Mouse (Mus musculus): ENCODE measurements around the gene Tdg.

Tdg gene

GRCm38 (mm10) chr10:82662267-82662990 is 32.8 kb downstream of the Tdg start:
- DNase-seq (ENCODE audit: low read depth, low spot score), result peak; percentile 56

GRCm38 (mm10) chr10:82663289-82663688 is 33.7 kb downstream of the Tdg start:
- no peak for DNase-seq (ENCODE audit: low read depth, low spot score)

GRCm38 (mm10) chr10:82665951-82666350 is 36.3 kb downstream of the Tdg start:
- DNase-seq (ENCODE audit: low read depth, low spot score), result no peak

GRCm38 (mm10) chr10:82666436-82667234 is 37.0 kb downstream of the Tdg start:
- DNase-seq (ENCODE audit: low read depth, low spot score), result peak; percentile 89

GRCm38 (mm10) chr10:82670205-82670604 is 40.6 kb downstream of the Tdg start:
- no peak for DNase-seq (ENCODE audit: low read depth, low spot score)

- DNase-seq (ENCODE audit: low read depth, low spot score), result no peak
These were observed 47.3 kb downstream of the Tdg start for GRCm38 (mm10) chr10:82676949-82677348.

GRCm38 (mm10) chr10:82680769-82681168 is 51.1 kb downstream of the Tdg start:
- no peak for DNase-seq (ENCODE audit: low read depth, low spot score)

- no peak for DNase-seq (ENCODE audit: low read depth, low spot score)
These were observed 52.0 kb downstream of the Tdg start for GRCm38 (mm10) chr10:82681639-82682038.

GRCm38 (mm10) chr10:82685440-82685839 is 55.8 kb downstream of the Tdg start:
- DNase-seq (ENCODE audit: low read depth, low spot score), result no peak

GRCm38 (mm10) chr10:82689681-82690211 is 60.1 kb downstream of the Tdg start:
- DNase-seq (ENCODE audit: low read depth, low spot score), result no peak

- no peak for DNase-seq (ENCODE audit: low read depth, low spot score)
These were observed 60.9 kb downstream of the Tdg start, which contains the start of gene Glt8d2 for GRCm38 (mm10) chr10:82690494-82690893. Gene Glt8d2 (minus strand): TSS chr10:82690650.

GRCm38 (mm10) chr10:82695956-82696355 is 66.3 kb downstream of the Tdg start, which contains the start of gene Hcfc2:
Gene Hcfc2 (plus strand): TSS chr10:82696160.
- no peak for DNase-seq (ENCODE audit: low read depth, low spot score)

- no peak for DNase-seq (ENCODE audit: low read depth, low spot score)
These were observed 66.9 kb downstream of the Tdg start for GRCm38 (mm10) chr10:82696453-82697079.

GRCm38 (mm10) chr10:82697305-82697898 is 67.8 kb downstream of the Tdg start:
- DNase-seq (ENCODE audit: low read depth, low spot score), result peak; percentile 55

- peak; percentile 95 for DNase-seq (ENCODE audit: low read depth, low spot score)
These were observed 69.2 kb downstream of the Tdg start for GRCm38 (mm10) chr10:82698712-82699261.

- DNase-seq (ENCODE audit: low read depth, low spot score), result peak; percentile 61
These were observed 69.8 kb downstream of the Tdg start for GRCm38 (mm10) chr10:82699296-82699941.

All from CD4-positive, CD25-positive, alpha-beta regulatory T cell, adult 2 months (primary cell).